Mouse (Mus musculus) ES-Bruce4 (cell line): ENCODE results near the gene Olfr345. TPM values are rescaled to one million over a fixed set of nuclear protein-coding genes. Genes with fewer than 3 reads are reported as not detected.

Source experiments
- H3K27ac ChIP-seq: 2 replicates; pipeline ENCODE4 v1.5.1; 2012; ENCODE audit warnings: low read length, inconsistent platforms; ENCODE audit not compliant: insufficient read depth
- H3K27me3 ChIP-seq: 2 replicates; pipeline ENCODE4 v1.6.1; 2012; ENCODE audit warnings: mild to moderate bottlenecking, low read length, inconsistent platforms; ENCODE audit not compliant: control insufficient read depth, poor library complexity, insufficient read depth, severe bottlenecking
- H3K36me3 ChIP-seq: 2 replicates; pipeline ENCODE4 v1.6.1; 2012; ENCODE audit warnings: inconsistent platforms, mild to moderate bottlenecking, low read length, moderate library complexity; ENCODE audit not compliant: control insufficient read depth, poor library complexity, insufficient read depth, severe bottlenecking
- H3K4me1 ChIP-seq: one replicate; pipeline ENCODE4 v1.8.1; 2011; ENCODE audit warnings: low read length; ENCODE audit not compliant: control insufficient read depth, insufficient read depth
- H3K4me3 ChIP-seq: 2 replicates; pipeline ENCODE4 v1.5.1; 2011; ENCODE audit warnings: low read depth, mild to moderate bottlenecking, low read length
- H3K9ac ChIP-seq: 2 replicates; pipeline ENCODE4 v1.6.1; 2012; ENCODE audit warnings: low read depth, mild to moderate bottlenecking, inconsistent platforms; ENCODE audit not compliant: poor library complexity, severe bottlenecking
- H3K9me3 ChIP-seq: replicated peaks from 2 replicates; pipeline ENCODE4 v1.6.1; 2012; ENCODE audit warnings: mild to moderate bottlenecking, low read length, inconsistent platforms; ENCODE audit not compliant: control insufficient read depth, poor library complexity, insufficient read depth, severe bottlenecking
- CTCF ChIP-seq: IDR thresholded peaks from one replicate; pipeline ENCODE4 v1.8.1; 2011; ENCODE audit warnings: low read depth, low read length
- EP300 ChIP-seq: IDR thresholded peaks from 2 replicates; pipeline ENCODE4 v1.6.1; 2011; ENCODE audit warnings: low read depth, low read length; ENCODE audit not compliant: insufficient read depth
- POLR2A ChIP-seq: IDR thresholded peaks from one replicate; pipeline ENCODE4 v1.8.1; 2011; ENCODE audit warnings: low read length; ENCODE audit not compliant: insufficient read depth
- polyA plus RNA-seq: library from polyadenylated mRNA; stranded (reverse); fragments of >200 nt; gene quantifications from 2 replicates; pipeline ENCODE4 v1.2.4, GENCODE M21; 2011; ENCODE audit warnings: low read depth; ENCODE audit not compliant: missing spikeins, insufficient read depth, insufficient read length

Olfr345 gene
- polyA plus RNA-seq: not detected in 2 replicates

DNA sequence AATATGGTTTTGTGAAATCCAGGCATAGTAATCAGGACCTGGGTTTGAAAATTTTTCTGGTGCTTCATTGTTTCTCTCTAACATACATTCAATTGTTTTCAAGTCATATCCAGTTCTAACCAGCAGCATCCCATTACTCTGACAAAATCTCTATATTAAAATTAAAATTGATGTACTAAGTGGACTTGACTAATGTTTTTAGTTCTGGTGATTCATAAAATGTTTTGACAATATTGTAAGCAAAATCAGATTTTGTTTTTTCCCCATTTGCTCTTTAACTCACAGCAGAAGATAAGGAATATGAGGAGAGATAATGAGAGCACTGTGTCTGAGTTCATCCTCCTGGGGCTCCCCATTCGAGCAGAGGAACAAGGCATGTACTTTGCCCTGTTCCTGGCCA is at the start of gene Olfr345:
Gene Olfr345, plus strand, starts transcription at position 301 of the 400 bp plus-strand sequence.
- no peak for TF ChIP-seq CTCF
- no peak for TF ChIP-seq POLR2A
- TF ChIP-seq EP300: no peak
- H3K36me3 ChIP-seq: no peaks in the 10 kb centered on the region
- no peaks in the 10 kb centered on the region for H3K9me3 ChIP-seq
- no peak within 1 kb of the TSS for H3K27ac ChIP-seq
- H3K4me1 ChIP-seq: no peaks in the 10 kb centered on the region
- H3K27me3 ChIP-seq: no peaks in the 10 kb centered on the region
- no peak within 1 kb of the TSS for H3K9ac ChIP-seq
- H3K4me3 ChIP-seq: no peak within 1 kb of the TSS

DNA sequence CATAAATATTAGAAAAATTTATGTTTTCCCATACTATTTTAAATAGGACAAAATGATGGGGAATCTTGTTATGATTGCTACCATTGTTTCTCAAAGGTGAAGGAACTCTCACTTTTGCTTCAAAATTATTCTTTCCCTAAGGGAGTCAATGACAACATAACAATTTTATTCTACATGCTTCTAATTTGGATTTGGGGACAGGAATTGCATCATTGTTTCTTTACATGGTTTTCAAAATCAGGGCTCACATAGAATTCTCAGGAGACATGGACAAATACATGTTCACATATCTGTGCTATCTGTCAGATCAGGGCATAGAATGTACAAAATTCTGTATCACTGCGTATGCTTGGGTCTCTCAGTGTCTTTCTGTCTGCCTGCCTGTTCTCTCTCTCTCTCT is 45.6 kb downstream of the Olfr345 start, which contains the start of gene Olfr346:
Gene Olfr346, plus strand, starts transcription at position 301 of the 400 bp plus-strand sequence.
- Histone ChIP-seq H3K9me3 (no peaks in the 10 kb centered on the region), H3K4me1 (no peaks in the 10 kb centered on the region), H3K36me3 (no peaks in the 10 kb centered on the region), H3K9ac (no peak within 1 kb of the TSS), H3K27me3 (no peaks in the 10 kb centered on the region), H3K4me3 (no peak within 1 kb of the TSS), H3K27ac (no peak within 1 kb of the TSS)
- TF ChIP-seq POLR2A (no peak), EP300 (no peak)

Other genes with a start within 250 kb of the Olfr345 start
- not detected in 2 replicates for gene Olfr339, start 221.1 kb upstream of the Olfr345 start, polyA plus RNA-seq
- not detected in 2 replicates for gene Olfr340, start 187.5 kb upstream of the Olfr345 start, polyA plus RNA-seq
- gene Olfr341, start 157.6 kb upstream of the Olfr345 start, polyA plus RNA-seq: not detected in 2 replicates
- not detected in 2 replicates for gene Olfr342, start 115.0 kb upstream of the Olfr345 start, polyA plus RNA-seq
- gene Olfr344, start 73.4 kb upstream of the Olfr345 start, polyA plus RNA-seq: 0.10 TPM in 1 of 2 replicates, not detected in the other
- not detected in 2 replicates for gene Olfr346, start 45.7 kb downstream of the Olfr345 start, polyA plus RNA-seq
- not detected in 2 replicates for gene Olfr347, start 91.9 kb downstream of the Olfr345 start, polyA plus RNA-seq
- not detected in 2 replicates for gene Olfr348, start 144.2 kb downstream of the Olfr345 start, polyA plus RNA-seq
- not detected in 2 replicates for gene Olfr50, start 150.5 kb downstream of the Olfr345 start, polyA plus RNA-seq
- not detected in 2 replicates for gene Olfr3, start 177.0 kb downstream of the Olfr345 start, polyA plus RNA-seq
- not detected in 2 replicates for gene Olfr350, start 206.3 kb downstream of the Olfr345 start, polyA plus RNA-seq
- not detected in 2 replicates for gene Olfr351, start 222.6 kb downstream of the Olfr345 start, polyA plus RNA-seq
- 0.18 and 0.53 TPM in 2 replicates for gene Olfr352, start 228.4 kb downstream of the Olfr345 start, polyA plus RNA-seq